Mouse (Mus musculus): ENCODE results near the gene Grik5.

GRCm38 (mm10) chr7:25076663-25077413, 4.7 kb upstream of the Grik5 start:
- TF ChIP-seq CTCF (IDR thresholded peaks at IDR 0.05; ENCODE audit: extremely low read depth, insufficient read depth, low read length) = no peak
- TF ChIP-seq POLR2A (IDR thresholded peaks at IDR 0.05; ENCODE audit: extremely low read depth, insufficient read depth, low read length) = peak; percentile 82

Measured in cortical plate, adult 2 months (tissue).